Mouse (Mus musculus): ENCODE results near the gene Arfgap3. TPM values are rescaled to one million over a fixed set of nuclear protein-coding genes. Genes with fewer than 3 reads are reported as not detected.
"Not testable (repeated sequence)": the region's sequence is repeated elsewhere in the genome, so short reads cannot be mapped to it uniquely, and the experiment has no call there.

Arfgap3 gene
- total RNA-seq, 2 experiments from 2014 or later: 20.1 to 23.4 TPM

DNA sequence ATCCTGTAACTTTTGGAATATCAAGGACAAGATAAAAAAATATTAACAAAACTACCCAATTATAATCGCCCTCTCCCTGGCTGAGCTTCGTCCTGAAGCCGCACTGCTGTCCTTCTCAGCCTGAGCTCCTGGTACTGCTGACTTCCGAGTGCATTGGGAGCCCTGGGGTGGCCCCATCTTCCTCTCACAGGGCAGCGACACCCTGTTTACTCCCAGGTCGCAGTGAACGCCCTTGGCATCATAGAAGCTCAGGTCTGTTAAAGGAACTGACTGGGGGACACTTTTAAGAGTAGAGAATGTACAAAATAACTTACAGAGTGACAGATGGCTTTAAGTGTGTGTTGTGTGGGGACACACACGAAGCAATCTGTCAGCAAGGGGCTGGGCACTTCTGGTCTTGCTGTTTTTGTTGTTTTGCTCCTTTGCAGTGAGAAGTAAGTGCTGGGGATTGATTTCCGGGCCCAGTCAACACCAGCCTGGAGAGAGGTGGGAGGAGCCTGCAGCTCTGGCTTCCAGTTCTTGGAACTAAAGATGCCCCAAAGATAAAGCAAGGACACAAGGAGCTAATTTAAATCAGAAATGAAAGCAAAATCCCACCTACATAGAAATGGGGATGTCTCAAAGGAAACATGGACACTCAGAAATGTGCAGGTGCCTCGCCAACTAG lies 50.0 kb downstream of the Arfgap3 start:
- no peak for DNase-seq (ENCODE audit: extremely low spot score in 1 of 2, low spot score in 2 of 2)
- intact Hi-C loops (cut with DNase I): no loop called here

DNA sequence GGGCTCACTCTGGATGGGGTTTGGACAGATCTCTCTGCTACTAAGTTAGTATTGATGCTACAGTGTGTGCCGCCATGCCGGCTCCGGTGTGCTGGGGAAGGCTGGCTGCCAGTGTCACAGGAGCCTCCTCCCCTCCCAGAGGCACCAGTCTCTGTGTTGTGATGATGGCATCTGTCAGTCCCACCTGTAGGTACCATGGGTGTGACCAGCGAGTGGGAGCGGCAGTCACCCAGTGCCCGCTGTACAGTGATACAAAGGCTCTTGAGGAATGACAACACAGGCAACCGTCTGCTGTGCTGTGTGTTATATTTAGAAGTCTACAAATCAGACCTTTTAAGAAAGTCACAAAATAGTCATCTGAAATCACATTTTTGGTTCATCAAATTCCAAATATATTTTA lies 50.6 kb downstream of the Arfgap3 start:
- intact Hi-C loops (cut with DNase I): no loop called here
- DNase-seq (ENCODE audit: extremely low spot score in 1 of 2, low spot score in 2 of 2): no peak

DNA sequence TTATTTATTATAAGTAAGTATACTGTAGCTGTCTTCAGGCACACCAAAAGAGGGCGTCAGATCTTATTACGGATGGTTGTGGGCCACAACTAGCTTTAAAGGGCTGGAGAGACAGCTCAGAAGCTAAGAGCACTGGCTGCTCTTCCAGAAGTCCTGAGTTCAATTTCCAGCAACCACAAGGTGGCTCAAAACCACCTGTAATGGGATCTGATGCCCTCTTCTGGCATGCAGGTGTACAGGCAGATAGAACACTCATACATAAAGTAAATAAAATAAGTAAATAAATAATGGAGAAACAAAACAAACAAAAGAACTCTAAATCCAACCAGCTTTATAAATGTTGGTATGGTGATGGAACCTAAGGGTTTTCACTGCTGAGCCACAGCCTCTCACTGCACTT lies 51.2 kb downstream of the Arfgap3 start:
- intact Hi-C loops (cut with DNase I): no loop called here
- DNase-seq (ENCODE audit: extremely low spot score in 1 of 2, low spot score in 2 of 2): no peak

DNA sequence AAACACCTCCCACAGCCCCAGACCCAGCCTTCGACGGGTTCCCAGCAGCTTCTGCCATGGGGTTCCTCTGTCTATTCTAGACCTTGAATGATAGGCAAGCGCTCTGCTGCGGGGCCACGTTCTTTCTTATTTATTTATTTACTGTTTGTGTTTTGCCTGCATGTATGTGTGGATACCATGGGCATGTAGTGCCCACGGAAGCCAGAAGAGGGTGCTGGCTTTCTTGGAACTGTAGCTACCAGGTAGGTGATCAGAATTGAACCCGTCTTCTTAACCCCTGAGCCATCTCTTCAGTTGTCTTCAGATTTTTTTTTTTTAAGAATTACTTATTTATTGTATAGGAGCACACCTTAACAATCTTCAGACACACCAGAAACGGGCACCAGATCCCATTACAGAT lies 51.7 kb downstream of the Arfgap3 start:
- DNase-seq (ENCODE audit: extremely low spot score in 1 of 2, low spot score in 2 of 2): no peak
- intact Hi-C loops (cut with DNase I): no loop called here

DNA sequence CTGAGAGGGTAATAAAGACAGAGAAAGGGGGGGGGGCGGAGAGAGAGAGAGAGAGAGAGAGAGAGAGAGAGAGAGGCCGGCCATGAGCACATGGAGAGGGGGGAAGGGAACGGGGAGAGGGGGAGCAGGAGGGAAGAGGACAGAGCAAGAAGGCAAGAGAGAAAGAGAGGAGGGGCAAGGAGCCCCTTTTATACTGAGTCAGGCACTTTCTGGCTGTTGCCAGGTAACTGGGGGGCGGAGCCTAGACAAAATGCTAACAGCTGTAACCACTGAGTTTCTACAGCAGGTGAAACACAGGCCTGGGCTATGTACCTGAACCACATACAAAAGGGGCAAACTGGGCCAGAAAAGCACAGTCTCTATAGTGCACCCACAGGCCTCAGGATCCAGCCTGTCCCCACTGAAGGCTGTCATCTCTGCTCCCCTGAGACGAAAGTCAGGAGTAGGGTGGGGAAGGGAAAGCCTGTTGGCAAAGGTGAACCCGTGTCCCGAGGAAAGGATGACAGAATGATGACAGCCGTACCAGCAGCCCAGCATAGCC lies 53.2 kb downstream of the Arfgap3 start:
- intact Hi-C loops (cut with DNase I): no loop called here
- DNase-seq (ENCODE audit: extremely low spot score in 1 of 2, low spot score in 2 of 2): no peak

DNA sequence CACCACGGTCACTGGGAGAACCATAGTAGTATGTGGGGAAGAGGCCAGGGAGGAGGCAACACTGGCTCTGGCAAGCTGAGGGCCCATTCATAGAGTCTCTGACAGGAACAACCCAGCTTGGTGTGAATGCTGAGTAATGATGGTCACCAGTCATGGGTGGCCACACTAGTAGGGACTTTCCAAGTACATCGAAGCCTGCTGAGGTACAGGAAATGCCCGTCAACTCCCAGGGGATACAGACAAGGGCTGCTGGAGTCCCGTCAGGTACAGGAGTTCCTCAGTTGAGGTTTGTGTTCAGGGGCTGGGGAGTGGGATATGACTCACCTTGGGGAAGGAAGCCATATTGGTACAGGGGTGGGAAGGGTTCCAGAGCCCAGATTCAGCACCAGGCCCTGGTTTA lies 54.0 kb downstream of the Arfgap3 start:
- intact Hi-C loops (cut with DNase I): no loop called here
- DNase-seq (ENCODE audit: extremely low spot score in 1 of 2, low spot score in 2 of 2): no peak

DNA sequence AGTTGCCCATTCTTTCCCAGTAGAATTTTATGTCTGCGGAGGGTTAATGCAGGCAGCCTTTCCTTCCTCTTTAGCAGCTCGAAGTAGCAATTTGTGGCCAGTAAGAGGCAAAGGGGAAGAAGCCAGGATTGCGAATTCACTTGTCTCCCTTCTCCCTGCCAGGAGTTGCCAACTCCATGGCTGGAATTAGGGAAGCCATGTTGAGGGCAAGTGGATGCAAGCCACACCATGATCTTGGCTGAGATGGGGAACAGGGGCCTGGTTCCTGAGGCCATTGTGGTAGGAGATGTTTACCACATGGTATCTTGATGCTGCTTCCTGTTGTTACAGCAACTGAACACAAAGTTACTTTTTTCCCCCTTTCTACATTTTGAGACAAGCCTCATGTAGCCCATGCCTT lies 55.1 kb downstream of the Arfgap3 start:
- intact Hi-C loops (cut with DNase I): no loop called here
- no peak for DNase-seq (ENCODE audit: extremely low spot score in 1 of 2, low spot score in 2 of 2)

DNA sequence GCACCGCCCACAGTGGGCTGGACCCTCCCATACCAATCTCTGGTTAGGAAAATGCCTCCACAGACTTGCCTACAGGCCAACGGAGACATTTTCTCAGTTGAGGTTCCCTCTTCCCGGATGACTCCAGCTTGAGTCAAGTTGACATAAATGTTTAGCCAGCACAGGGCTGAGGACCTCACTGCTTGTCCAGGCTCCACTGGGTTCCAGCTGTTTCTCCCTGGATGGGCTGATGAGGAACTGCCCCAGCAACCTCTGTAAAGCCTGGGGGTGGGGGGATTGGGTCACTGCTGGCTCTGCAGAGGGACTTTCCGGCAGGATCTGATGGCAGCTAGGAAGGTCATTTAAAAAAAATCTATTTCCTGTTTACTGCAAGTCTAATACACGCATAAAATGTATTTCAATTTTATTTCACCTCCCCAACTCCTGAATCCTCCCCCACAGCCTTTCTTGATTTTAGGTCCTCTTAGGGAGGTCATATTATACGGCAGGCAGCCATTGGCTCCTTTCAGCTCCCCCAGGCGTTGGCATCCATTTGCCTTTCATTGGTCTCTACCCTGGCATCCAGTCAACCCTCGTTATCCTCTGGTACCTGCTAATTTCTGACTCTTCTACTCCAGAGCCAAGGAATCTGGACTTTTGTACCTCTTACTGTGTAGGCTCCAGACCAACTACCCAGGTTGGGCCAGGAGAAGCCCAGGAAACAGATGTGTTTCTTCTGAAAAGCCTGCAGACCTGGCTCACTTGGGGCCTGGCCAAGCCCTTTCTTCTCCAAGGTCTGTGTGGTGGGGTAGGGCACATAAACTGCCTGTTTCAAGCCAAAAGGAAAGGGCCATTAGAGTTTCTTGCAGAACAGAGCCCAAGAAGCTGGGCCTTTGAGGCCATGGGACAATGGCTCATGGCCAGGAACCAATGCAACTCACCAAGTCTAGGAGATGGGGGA lies 56.1 kb downstream of the Arfgap3 start:
- DNase-seq (ENCODE audit: extremely low spot score in 1 of 2, low spot score in 2 of 2): peak in 1 of 2 experiments; percentile 67
- intact Hi-C loops (cut with DNase I): no loop called here

DNA sequence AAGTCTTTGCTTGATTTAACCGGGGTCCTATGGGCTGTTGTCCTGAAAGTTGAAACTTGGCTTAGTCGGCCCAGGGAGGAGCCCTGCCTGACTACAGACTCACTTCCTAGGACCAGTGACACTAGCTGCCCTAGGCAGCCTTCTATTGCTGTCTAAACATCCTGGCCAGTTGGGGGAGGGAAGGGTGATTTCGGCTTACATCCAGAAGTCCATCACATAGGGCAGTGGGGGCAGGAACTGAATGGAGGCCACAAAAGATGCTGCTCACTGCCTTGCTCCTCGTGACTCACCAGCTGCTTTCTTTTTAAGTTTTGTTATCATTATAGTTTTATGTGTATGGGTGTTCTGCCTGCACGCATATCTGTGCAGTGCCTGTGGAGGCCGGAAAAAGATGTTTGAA lies 56.9 kb downstream of the Arfgap3 start:
- DNase-seq (ENCODE audit: extremely low spot score in 1 of 2, low spot score in 2 of 2): peak in 1 of 2 experiments; percentile 48
- intact Hi-C loops (cut with DNase I): no loop called here

DNA sequence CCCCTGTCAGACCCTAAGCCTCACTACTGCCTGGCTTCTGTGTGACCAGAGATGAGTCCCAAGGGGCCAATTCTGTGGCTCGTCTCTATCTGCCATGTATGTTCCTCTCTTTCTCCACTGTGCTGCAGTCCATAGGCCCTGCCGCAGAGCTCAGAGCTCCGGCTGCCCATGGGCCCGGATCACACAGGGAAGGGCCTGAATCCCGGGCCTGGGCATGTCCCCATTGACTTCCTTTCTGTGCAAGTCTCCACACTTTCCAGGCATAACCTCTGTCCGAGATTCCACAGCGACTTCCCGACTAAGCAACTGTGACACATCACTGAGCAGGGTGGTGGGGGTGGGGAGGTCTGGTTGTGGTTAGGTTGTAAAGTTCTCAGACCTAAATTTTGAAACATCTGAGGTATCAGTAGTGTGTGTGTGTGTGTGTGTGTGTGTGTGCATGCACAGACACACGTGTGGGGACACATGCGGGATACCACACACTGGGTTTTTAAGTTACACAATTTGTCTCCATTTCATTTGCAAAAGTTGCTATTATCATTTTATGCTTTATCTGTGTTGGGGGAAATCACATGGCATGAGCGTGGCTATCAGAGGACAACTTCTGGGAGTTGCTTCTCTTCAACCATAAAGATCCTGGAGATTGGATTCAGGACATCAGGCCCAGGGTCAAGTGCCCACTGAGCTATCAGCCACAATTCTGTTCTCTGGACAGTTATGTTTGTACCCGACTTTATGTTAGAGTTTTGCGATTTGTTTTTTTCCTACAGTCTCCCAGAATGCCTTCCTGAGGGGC lies 57.6 kb downstream of the Arfgap3 start:
- DNase-seq (ENCODE audit: extremely low spot score in 1 of 2, low spot score in 2 of 2): no peak
- intact Hi-C loops (cut with DNase I): no loop called here

DNA sequence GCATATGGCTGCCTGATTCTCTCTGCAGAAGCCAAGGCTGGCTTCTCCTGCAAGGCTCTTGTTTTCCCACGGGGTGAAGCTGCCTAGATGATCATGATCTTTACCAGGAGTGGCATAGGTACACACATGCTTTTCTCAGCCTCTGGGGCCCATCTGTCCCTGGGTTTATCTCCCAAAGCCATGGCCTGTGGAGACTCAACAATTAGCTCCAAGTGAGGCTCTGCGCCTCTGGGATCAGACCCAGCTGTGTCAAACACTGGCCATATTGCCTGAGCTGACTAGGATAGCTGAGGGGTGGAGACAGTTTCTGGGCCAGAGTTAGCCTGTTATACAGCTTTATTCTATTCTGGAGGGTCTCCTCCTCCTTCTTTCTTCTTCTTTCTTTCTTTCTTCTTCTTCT lies 59.1 kb downstream of the Arfgap3 start:
- no peak for DNase-seq (ENCODE audit: extremely low spot score in 1 of 2, low spot score in 2 of 2)
- intact Hi-C loops (cut with DNase I): no loop called here

DNA sequence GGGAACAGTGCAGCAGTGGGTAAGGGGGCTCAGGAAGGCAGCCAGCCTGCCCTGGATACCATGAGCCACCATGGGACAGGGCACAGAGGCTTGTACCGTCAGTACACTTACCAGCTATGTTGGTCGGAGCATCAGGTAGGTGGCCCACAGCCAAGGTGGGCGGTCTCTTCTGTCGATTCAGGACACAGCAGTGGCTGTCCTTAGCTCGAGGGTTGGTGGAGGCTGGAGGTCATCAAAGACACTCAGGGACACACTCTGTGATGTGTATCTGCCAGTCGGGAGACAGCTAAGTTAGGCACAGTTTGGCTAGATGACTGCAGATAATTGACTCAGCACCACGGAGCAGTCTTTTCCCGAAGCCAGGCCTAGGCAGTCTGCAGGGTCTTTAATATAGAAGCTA lies 65.2 kb downstream of the Arfgap3 start:
- no peak for DNase-seq (ENCODE audit: extremely low spot score in 1 of 2, low spot score in 2 of 2)
- intact Hi-C loops (cut with DNase I): no loop called here

DNA sequence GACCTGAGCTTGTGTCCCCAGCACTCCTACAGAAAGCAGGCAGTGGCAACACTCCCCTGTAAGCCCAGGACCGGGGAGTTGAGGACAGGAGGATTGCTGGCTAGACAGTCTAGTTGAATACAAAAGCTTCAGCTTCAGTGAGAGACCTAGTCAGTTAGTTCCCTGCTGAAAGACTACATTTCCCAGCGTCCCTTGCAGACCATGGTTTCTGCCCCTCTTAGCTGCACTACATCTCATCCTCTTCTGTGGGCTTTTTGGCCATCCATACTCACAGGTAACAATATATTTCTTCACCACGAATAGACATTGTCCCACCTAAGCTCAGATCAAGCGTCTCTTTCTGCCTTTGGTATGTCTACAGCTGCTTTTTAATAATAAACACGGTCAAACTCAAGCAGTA lies 67.7 kb downstream of the Arfgap3 start:
- intact Hi-C loops (cut with DNase I): no loop called here
- no peak for DNase-seq (ENCODE audit: extremely low spot score in 1 of 2, low spot score in 2 of 2)

DNA sequence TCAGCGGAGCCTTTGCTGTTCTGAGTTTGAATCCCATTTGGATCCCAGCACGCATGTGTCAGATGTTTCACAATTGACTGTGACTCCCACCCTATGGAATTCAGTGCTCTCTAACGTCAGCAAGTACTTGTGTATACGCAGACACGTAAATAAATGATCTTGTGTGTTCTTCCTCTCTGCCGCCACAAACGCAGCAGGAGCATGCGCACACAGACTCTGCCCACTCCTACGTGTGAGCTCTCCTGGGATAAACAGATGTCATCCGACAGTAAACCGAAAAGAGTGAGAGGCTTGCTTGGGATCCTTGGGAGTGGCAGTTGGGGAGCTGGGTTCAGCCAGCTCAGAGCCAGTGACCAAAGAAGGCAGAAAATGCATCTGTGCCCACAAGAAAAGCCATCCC lies 68.7 kb downstream of the Arfgap3 start:
- DNase-seq (ENCODE audit: extremely low spot score in 1 of 2, low spot score in 2 of 2): no peak
- intact Hi-C loops (cut with DNase I): no loop called here

DNA sequence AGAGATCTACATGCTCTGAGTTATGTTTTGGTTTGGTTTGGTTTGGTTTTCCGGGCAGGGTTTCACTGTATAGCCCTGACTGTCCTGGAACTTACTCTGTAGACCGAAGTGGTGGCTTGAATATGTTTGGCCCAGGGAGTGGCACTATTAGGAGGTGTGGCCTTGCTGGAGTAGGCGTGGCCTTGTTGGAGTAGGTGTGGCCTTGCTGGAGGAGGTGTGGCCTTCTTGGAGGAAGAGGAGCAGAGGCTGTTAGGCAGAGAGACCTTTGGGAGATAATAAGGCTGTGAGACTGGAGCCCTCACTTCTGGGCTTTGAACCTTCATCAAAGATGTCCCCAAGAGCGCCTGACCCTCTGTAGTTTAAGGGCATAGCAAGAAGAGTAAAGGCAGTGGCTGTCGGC lies 71.5 kb downstream of the Arfgap3 start:
- DNase-seq (ENCODE audit: extremely low spot score in 1 of 2, low spot score in 2 of 2): no peak
- intact Hi-C loops (cut with DNase I): no loop called here

DNA sequence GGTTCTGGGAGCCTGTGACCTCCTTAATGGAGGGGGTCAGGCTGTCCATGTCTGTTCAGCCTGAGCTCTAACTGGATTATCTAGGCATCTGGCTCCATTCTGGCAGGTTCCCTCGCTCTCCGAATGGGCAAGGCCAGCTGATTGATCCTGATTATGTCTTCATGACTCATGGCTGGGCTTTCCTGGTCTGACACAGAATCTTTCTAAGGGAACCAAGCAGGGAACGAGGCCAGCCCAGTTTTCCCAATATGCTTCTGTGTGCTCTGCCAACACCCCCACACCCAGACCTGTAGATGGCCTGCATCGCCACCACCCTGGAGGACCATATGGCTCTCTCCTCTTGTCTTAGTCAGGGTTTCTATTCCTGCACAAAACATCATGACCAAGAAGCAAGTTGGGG lies 72.6 kb downstream of the Arfgap3 start:
- intact Hi-C loops (cut with DNase I): no loop called here
- DNase-seq (ENCODE audit: extremely low spot score in 1 of 2, low spot score in 2 of 2): peak in 1 of 2 experiments; percentile 35

DNA sequence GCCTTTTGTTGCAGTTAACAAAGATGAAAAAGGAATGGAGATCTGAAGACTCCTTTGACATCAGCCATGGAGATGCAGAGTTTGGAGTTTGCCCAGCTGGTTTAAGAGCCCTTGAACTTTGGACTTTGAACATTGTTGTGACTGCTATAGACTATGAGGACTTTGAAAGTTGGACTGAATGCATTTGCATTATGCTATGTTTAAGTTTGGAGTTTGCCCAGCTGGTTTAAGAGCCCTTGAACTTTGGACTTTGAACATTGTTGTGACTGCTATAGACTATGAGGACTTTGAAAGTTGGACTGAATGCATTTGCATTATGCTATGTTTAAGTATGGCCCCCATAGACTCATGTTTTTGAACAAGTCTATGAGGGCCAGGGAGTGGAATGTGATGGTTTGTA lies 75.8 kb downstream of the Arfgap3 start:
- intact Hi-C loops (cut with DNase I); DNase-seq (ENCODE audit: extremely low spot score in 1 of 2, low spot score in 2 of 2): not testable (repeated sequence)

DNA sequence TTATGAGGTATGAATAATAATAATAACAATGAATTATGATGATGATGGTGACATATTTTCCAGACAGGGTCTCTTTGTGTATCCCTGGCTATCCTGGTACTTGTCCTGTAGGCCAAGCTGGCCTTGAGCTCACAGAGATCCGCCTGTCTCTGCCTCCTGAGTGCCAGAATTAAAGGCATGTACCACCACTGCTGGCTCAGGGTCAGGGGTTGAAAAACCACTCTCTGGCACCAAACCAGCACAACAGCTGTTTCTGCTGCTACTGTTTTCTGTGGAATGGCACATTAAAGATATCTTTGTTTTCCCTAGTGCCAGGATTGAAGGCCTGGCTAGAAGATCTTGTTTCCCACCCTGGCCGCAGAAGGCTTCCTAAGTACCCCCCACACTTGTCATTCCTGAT lies 77.0 kb downstream of the Arfgap3 start:
- intact Hi-C loops (cut with DNase I): no loop called here
- DNase-seq (ENCODE audit: extremely low spot score in 1 of 2, low spot score in 2 of 2): no peak

DNA sequence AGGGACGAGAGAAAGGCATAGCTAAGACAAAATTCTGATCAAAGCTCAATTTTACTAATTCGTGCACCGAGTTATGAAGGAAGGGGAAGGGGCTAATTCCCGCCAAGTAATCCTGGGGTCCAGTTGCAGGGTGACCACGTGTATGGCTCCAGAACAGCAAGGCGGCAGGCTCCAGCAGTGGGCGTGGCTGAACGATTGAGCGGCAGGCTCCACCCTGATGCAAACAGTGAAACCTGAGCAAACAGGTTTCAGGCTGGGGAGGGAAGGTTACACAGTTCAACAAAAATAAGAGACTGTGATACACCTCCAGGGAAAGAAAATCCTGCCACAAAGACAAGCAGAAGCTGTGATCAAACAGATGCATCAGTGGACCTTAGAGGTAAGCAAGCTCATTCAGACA lies 78.8 kb downstream of the Arfgap3 start:
- intact Hi-C loops (cut with DNase I); DNase-seq (ENCODE audit: extremely low spot score in 1 of 2, low spot score in 2 of 2): not testable (repeated sequence)

All from left cerebral cortex, postnatal 10 days (tissue).